14 mouse cellular contexts compared by ENCODE assay signal in the genomic region with DNA sequence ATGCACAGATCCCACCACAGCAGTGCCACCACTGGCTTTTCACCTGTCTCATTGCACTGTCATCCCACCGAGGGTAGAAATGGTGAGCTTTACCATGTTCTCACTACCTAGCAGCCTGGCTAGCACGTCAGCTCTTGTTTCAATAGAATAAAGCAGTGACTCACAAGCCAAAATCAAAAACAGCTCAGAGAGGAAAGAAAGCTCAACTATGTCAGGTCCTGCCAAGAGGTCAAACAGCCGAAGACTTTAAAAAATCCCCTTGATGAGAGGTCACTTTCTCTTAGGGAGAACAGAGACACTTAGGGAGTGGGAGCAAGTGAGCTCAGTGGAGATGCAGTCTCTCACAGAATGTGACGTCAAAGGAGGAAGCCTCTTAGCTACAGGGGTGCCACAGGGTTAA. TPM values are rescaled to one million over a fixed set of nuclear protein-coding genes. Genes with fewer than 3 reads are reported as not detected.
DNase-seq lines count a peak whose midpoint lies in the region; ATAC-seq and TF ChIP-seq lines count a peak whose summit lies in the region.
"Had no signal": no experiment of that assay in that cellular context is flagged by ENCODE, and none has a peak within 500 bp of the region (broad histone marks: within the 10 kb centered on the region; RNA-seq: fewer than 3 reads in every experiment).

No protein-coding gene starts in this region.

- ATAC-seq in kidney, postnatal 0 days (replicated peaks; ENCODE audit: low FRiP score, low read depth), result no peak
- no peak for ATAC-seq in forebrain, embryonic 16.5 days
- no peak for ATAC-seq in neural tube, embryonic 13.5 days (ENCODE audit: low read depth)
- ATAC-seq: liver, embryonic 12.5 days had no signal

- no peak overlapping the region for H3K4me3 ChIP-seq in kidney, postnatal 0 days (replicated peaks; ENCODE audit: low read depth, low read length)
- H3K4me3 ChIP-seq in forebrain, embryonic 16.5 days (replicated peaks; ENCODE audit: low read length), result no peak overlapping the region; the same call in 1 of the 2 replicates
- 0 out of 2 replicates have a peak overlapping the region, but pooled peaks have one; percentile 91 for H3K4me3 ChIP-seq in neural tube, embryonic 13.5 days
- H3K4me3 ChIP-seq: liver, embryonic 12.5 days; stomach, embryonic 15.5 days had no signal

- TF ChIP-seq CTCF in kidney, postnatal 0 days (IDR thresholded peaks at IDR 0.05; ENCODE audit: low read depth), result no peak

- 33% methylated on average over 4 of the region's 4 CpGs for WGBS in kidney, postnatal 0 days
- WGBS in forebrain, embryonic 16.5 days, result 51% methylated on average over 4 of the region's 4 CpGs
- 49% methylated on average over 4 of the region's 4 CpGs for WGBS in neural tube, embryonic 13.5 days

- H3K27me3 ChIP-seq in kidney, postnatal 0 days (ENCODE audit: insufficient read depth, low read length), result no peaks in the 10 kb centered on the region
- no peaks in the 10 kb centered on the region for H3K27me3 ChIP-seq in forebrain, embryonic 16.5 days (replicated peaks; ENCODE audit: control insufficient read depth, insufficient read depth, low read length)
- no peaks in the 10 kb centered on the region for H3K27me3 ChIP-seq in neural tube, embryonic 13.5 days
- H3K27me3 ChIP-seq: stomach, embryonic 15.5 days had no signal

- 0 out of 2 replicates have a peak, but pooled peaks cover 4% of the 10 kb centered on the region for H3K36me3 ChIP-seq in kidney, postnatal 0 days (ENCODE audit: insufficient read depth, low read length)
- peaks cover 22% of the 10 kb centered on the region for H3K36me3 ChIP-seq in forebrain, embryonic 16.5 days (ENCODE audit: control insufficient read depth, insufficient read depth)
- peaks cover 62% of the 10 kb centered on the region for H3K36me3 ChIP-seq in neural tube, embryonic 13.5 days
- H3K36me3 ChIP-seq: G1E; liver, embryonic 12.5 days had no signal

- no peaks in the 10 kb centered on the region for H3K9me3 ChIP-seq in kidney, postnatal 0 days (replicated peaks; ENCODE audit: low read length)
- H3K9me3 ChIP-seq in forebrain, embryonic 16.5 days (ENCODE audit: control insufficient read depth, low read length), result no peaks in the 10 kb centered on the region
- H3K9me3 ChIP-seq in neural tube, embryonic 13.5 days, result no peaks in the 10 kb centered on the region
- H3K9me3 ChIP-seq: liver, embryonic 12.5 days; stomach, embryonic 15.5 days had no signal

- H3K4me2 ChIP-seq in kidney, postnatal 0 days (ENCODE audit: low read length), result 0 out of 2 replicates have a peak overlapping the region, but pooled peaks have one; percentile 13
- H3K4me2 ChIP-seq in forebrain, embryonic 16.5 days (ENCODE audit: low read length), result peak overlapping the region; percentile 75
- H3K4me2 ChIP-seq in neural tube, embryonic 13.5 days, result peak overlapping the region; percentile 89
- H3K4me2 ChIP-seq: liver, embryonic 12.5 days had no signal

- peak; percentile 55 for DNase-seq in heart, adult 11 months
- no peak for DNase-seq in heart, adult 18-20 months
- DNase-seq in kidney, postnatal 0 days (ENCODE audit: low spot score), result no peak
- no peak for DNase-seq in kidney, postnatal 25 days
- no peak for DNase-seq in adrenal gland, adult 2 months
- no peak for DNase-seq in layer of hippocampus, postnatal 14 days (ENCODE audit: low spot score in 2 of 2)
- DNase-seq: cerebellum, adult 18-20 months; lung, postnatal 36 days; thymus, postnatal 25 days had no signal

- peaks cover 18% of the 10 kb centered on the region for H3K4me1 ChIP-seq in kidney, postnatal 0 days (replicated peaks; ENCODE audit: insufficient read depth, low read length)
- H3K4me1 ChIP-seq in forebrain, embryonic 16.5 days (replicated peaks; ENCODE audit: control insufficient read depth, insufficient read depth, low read length), result peaks cover 58% of the 10 kb centered on the region
- peaks cover 80% of the 10 kb centered on the region for H3K4me1 ChIP-seq in neural tube, embryonic 13.5 days (replicated peaks)

- no peak overlapping the region for H3K9ac ChIP-seq in kidney, postnatal 0 days (ENCODE audit: low read depth, low read length)
- H3K9ac ChIP-seq in forebrain, embryonic 16.5 days (replicated peaks; ENCODE audit: low read depth, low read length), result no peak overlapping the region
- peak overlapping the region; percentile 6; the same call in 1 of the 2 replicates for H3K9ac ChIP-seq in neural tube, embryonic 13.5 days
- H3K9ac ChIP-seq: liver, embryonic 12.5 days; stomach, embryonic 15.5 days had no signal

- no peak overlapping the region for H3K27ac ChIP-seq in kidney, postnatal 0 days
- no peak overlapping the region for H3K27ac ChIP-seq in forebrain, embryonic 16.5 days (ENCODE audit: low read length)
- H3K27ac ChIP-seq in neural tube, embryonic 13.5 days (replicated peaks), result no peak overlapping the region
- H3K27ac ChIP-seq: liver, embryonic 12.5 days; stomach, embryonic 15.5 days had no signal

RNA-seq across cellular contexts. Expression of a gene that starts 3.6 kb away (rescaled TPM):
- 1 to 10 TPM; 6.0 to 7.3 TPM for total RNA-seq in heart, adult 18-20 months (2021)
- 5.6 and 6.1 TPM in 2 replicates for polyA plus RNA-seq in kidney, postnatal 0 days (2015; fragmentation: Nextera tagmentation; extraction: Ambion mirVana)
- 20.7 and 22.0 TPM in 2 replicates for polyA plus RNA-seq in forebrain, embryonic 16.5 days (2015; fragmentation: Nextera tagmentation; extraction: Ambion mirVana)
- polyA plus RNA-seq in neural tube, embryonic 13.5 days (2015; fragmentation: Nextera tagmentation; extraction: Ambion mirVana), result 13.5 and 14.7 TPM in 2 replicates
- total RNA-seq in adrenal gland, adult 2 months (2021), result 1 to 10 TPM; 4.4 to 8.2 TPM
- 8.2 and 9.5 TPM in 2 replicates for polyA plus RNA-seq in adrenal gland, adult 2 months (2012; rRNA removed)
- 10 to 100 TPM; 26.9 to 30.3 TPM for total RNA-seq in layer of hippocampus, postnatal 14 days (2021)
- polyA plus RNA-seq: G1E had no signal

RNA-seq across cellular contexts. Expression of a gene that starts 27.0 kb away (rescaled TPM):
- total RNA-seq in heart, adult 18-20 months (2021), result 100 to 1,000 TPM; 121 to 126 TPM
- polyA plus RNA-seq in kidney, postnatal 0 days (2015; fragmentation: Nextera tagmentation; extraction: Ambion mirVana), result 415 and 457 TPM in 2 replicates
- polyA plus RNA-seq in forebrain, embryonic 16.5 days (2015; fragmentation: Nextera tagmentation; extraction: Ambion mirVana), result 178 and 190 TPM in 2 replicates
- 224 and 230 TPM in 2 replicates for polyA plus RNA-seq in neural tube, embryonic 13.5 days (2015; fragmentation: Nextera tagmentation; extraction: Ambion mirVana)
- 100 to 1,000 TPM; 176 to 221 TPM for total RNA-seq in adrenal gland, adult 2 months (2021)
- polyA plus RNA-seq in adrenal gland, adult 2 months (2012; rRNA removed), result 252 and 278 TPM in 2 replicates
- 100 to 1,000 TPM; 121 to 126 TPM for total RNA-seq in layer of hippocampus, postnatal 14 days (2021)

RNA-seq across cellular contexts. Expression of a gene that starts 31.8 kb away (rescaled TPM):
- 10 to 100 TPM; 39.1 to 52.2 TPM for total RNA-seq in heart, adult 18-20 months (2021)
- 114 and 123 TPM in 2 replicates for polyA plus RNA-seq in kidney, postnatal 0 days (2015; fragmentation: Nextera tagmentation; extraction: Ambion mirVana)
- 30.2 and 35.2 TPM in 2 replicates for polyA plus RNA-seq in forebrain, embryonic 16.5 days (2015; fragmentation: Nextera tagmentation; extraction: Ambion mirVana)
- 48.4 and 49.2 TPM in 2 replicates for polyA plus RNA-seq in neural tube, embryonic 13.5 days (2015; fragmentation: Nextera tagmentation; extraction: Ambion mirVana)
- total RNA-seq in adrenal gland, adult 2 months (2021), result 100 to 1,000 TPM; 113 to 129 TPM
- 200 and 305 TPM in 2 replicates for polyA plus RNA-seq in adrenal gland, adult 2 months (2012; rRNA removed)
- 10 to 100 TPM; 54.0 to 54.2 TPM for total RNA-seq in layer of hippocampus, postnatal 14 days (2021)

RNA-seq across cellular contexts. Expression of a gene that starts 39.7 kb away (rescaled TPM):
- total RNA-seq in heart, adult 18-20 months (2021), result 100 to 1,000 TPM in 1 of 2 experiments, 10 to 100 TPM in 1; 94.8 to 120 TPM
- 139 and 167 TPM in 2 replicates for polyA plus RNA-seq in kidney, postnatal 0 days (2015; fragmentation: Nextera tagmentation; extraction: Ambion mirVana)
- polyA plus RNA-seq in forebrain, embryonic 16.5 days (2015; fragmentation: Nextera tagmentation; extraction: Ambion mirVana), result 85.8 and 89.5 TPM in 2 replicates
- 121 TPM in 2 replicates for polyA plus RNA-seq in neural tube, embryonic 13.5 days (2015; fragmentation: Nextera tagmentation; extraction: Ambion mirVana)
- 100 to 1,000 TPM; 231 to 239 TPM for total RNA-seq in adrenal gland, adult 2 months (2021)
- polyA plus RNA-seq in adrenal gland, adult 2 months (2012; rRNA removed), result 639 and 733 TPM in 2 replicates
- total RNA-seq in layer of hippocampus, postnatal 14 days (2021), result 100 to 1,000 TPM; 137 to 150 TPM

RNA-seq across cellular contexts. Expression of a gene that starts 46.7 kb away (rescaled TPM):
- 10 to 100 TPM in 1 of 2 experiments, 1 to 10 TPM in 1; 9.6 to 14.5 TPM for total RNA-seq in heart, adult 18-20 months (2021)
- 34.4 and 36.3 TPM in 2 replicates for polyA plus RNA-seq in kidney, postnatal 0 days (2015; fragmentation: Nextera tagmentation; extraction: Ambion mirVana)
- 25.3 and 26.3 TPM in 2 replicates for polyA plus RNA-seq in forebrain, embryonic 16.5 days (2015; fragmentation: Nextera tagmentation; extraction: Ambion mirVana)
- 26.0 and 26.3 TPM in 2 replicates for polyA plus RNA-seq in neural tube, embryonic 13.5 days (2015; fragmentation: Nextera tagmentation; extraction: Ambion mirVana)
- total RNA-seq in adrenal gland, adult 2 months (2021), result 10 to 100 TPM; 14.8 to 17.6 TPM
- 7.9 and 9.2 TPM in 2 replicates for polyA plus RNA-seq in adrenal gland, adult 2 months (2012; rRNA removed)
- 10 to 100 TPM; 12.5 to 14.7 TPM for total RNA-seq in layer of hippocampus, postnatal 14 days (2021)

Comparison
In these comparisons a context has a peak if more than half of its experiments do, and no peak if none do; other contexts are left out.
1. H3K4me2 ChIP-seq: peak in every context shown above with its lines; median percentile 89 in neural tube, embryonic 13.5 days; 75 in forebrain, embryonic 16.5 days; 13 in kidney, postnatal 0 days.